Mouse (Mus musculus) brain, embryonic 14.5 days (tissue): ENCODE measurements around the gene Foxk1. TPM values are rescaled to one million over a fixed set of nuclear protein-coding genes. Genes with fewer than 3 reads are reported as not detected.

Experiments used
- DNase-seq: peaks from one replicate; pipeline ENCODE4 v3.0.0-alpha.2; 2011; ENCODE audit warnings: low read depth
- CTCF ChIP-seq: fragments of 200-500 bp; IDR thresholded peaks from 2 replicates; pipeline ENCODE4 v1.5.1; 2012; ENCODE audit warnings: inconsistent platforms, mild to moderate bottlenecking, moderate library complexity, borderline replicate concordance; ENCODE audit not compliant: insufficient read depth, insufficient read length; ENCODE audit errors: extremely low read depth
- POLR2A ChIP-seq: fragments of 200-500 bp; IDR thresholded peaks from 2 replicates; pipeline ENCODE4 v1.6.1; 2012; ENCODE audit warnings: mild to moderate bottlenecking, inconsistent platforms, borderline replicate concordance; ENCODE audit not compliant: poor library complexity, insufficient read depth, insufficient read length, severe bottlenecking; ENCODE audit errors: extremely low read depth
- polyA plus RNA-seq: library from polyadenylated mRNA; depleted of rRNA; stranded (reverse); fragments of >200 nt; gene quantifications from 2 replicates; pipeline ENCODE4 v1.2.3, GENCODE M21; 2012; rRNA removed

Gene Foxk1
- polyA plus RNA-seq, 1 experiment, result 22.1 TPM

- DNase-seq, result no peak
- TF ChIP-seq CTCF, result no peak
- no peak for TF ChIP-seq POLR2A
These were observed 99.6 kb downstream of the Foxk1 start for GRCm38 (mm10) chr5:142500918-142501317.

- peak; percentile 91 for TF ChIP-seq CTCF
- TF ChIP-seq POLR2A, result no peak
- DNase-seq, result peak; percentile 95
These were observed 101.1 kb downstream of the Foxk1 start for GRCm38 (mm10) chr5:142502414-142502813.

GRCm38 (mm10) chr5:142504175-142504574 lies 102.9 kb downstream of the Foxk1 start:
- TF ChIP-seq CTCF (no peak), POLR2A (no peak)

GRCm38 (mm10) chr5:142505695-142506423 lies 104.6 kb downstream of the Foxk1 start:
- TF ChIP-seq CTCF (0 out of 2 replicates have a peak, but pooled peaks have one; percentile 19), POLR2A (no peak)
- DNase-seq, result no peak

More at GRCm38 (mm10) chr5:142504175-142504574, 102.9 kb downstream of the Foxk1 start:
- no peak for DNase-seq

- 0 out of 2 replicates have a peak, but pooled peaks have one; percentile 4 for TF ChIP-seq POLR2A
- TF ChIP-seq CTCF, result no peak
- peak; percentile 54 for DNase-seq
These were observed 108.1 kb downstream of the Foxk1 start for GRCm38 (mm10) chr5:142509141-142510060.

GRCm38 (mm10) chr5:142510061-142510414 lies 108.7 kb downstream of the Foxk1 start:
- TF ChIP-seq POLR2A (no peak), CTCF (no peak)
- peak; percentile 35 for DNase-seq

Other genes starting within 250 kb of the Foxk1 start
- gene Ap5z1, start 62.4 kb downstream of the Foxk1 start, polyA plus RNA-seq, result 26.2 and 35.1 TPM in 2 replicates
- gene Papolb, start 128.6 kb downstream of the Foxk1 start, polyA plus RNA-seq, result 0.34 and 0.49 TPM in 2 replicates
- gene Radil, start 149.6 kb downstream of the Foxk1 start, polyA plus RNA-seq, result 18.6 and 23.2 TPM in 2 replicates
- 25.5 and 29.0 TPM in 2 replicates for gene Mmd2, start 207.3 kb downstream of the Foxk1 start, polyA plus RNA-seq
- gene Wipi2, start 226.2 kb downstream of the Foxk1 start, polyA plus RNA-seq, result 51.5 and 51.7 TPM in 2 replicates